Mouse (Mus musculus) forelimb bud, embryonic 11.5 days (tissue): ENCODE measurements around the gene Il1rl2.
A peak's percentile ranks its signal among the peaks of the same experiment; 100 is the strongest.

Experiments
- DNase-seq: peaks from one replicate; pipeline ENCODE4 v3.0.0-alpha.2; 2012; ENCODE audit warnings: low read depth, low spot score

The Il1rl2 gene

GRCm38 (mm10) chr1:40378794-40379193 lies 54.4 kb downstream of the Il1rl2 start:
- peak; percentile 65 for DNase-seq

GRCm38 (mm10) chr1:40380111-40380510 lies 55.7 kb downstream of the Il1rl2 start:
- peak; percentile 51 for DNase-seq

- DNase-seq: no peak
Observed at GRCm38 (mm10) chr1:40380990-40381389, 56.6 kb downstream of the Il1rl2 start.

- no peak for DNase-seq
Observed at GRCm38 (mm10) chr1:40382841-40383240, 58.4 kb downstream of the Il1rl2 start.

- DNase-seq: no peak
Observed at GRCm38 (mm10) chr1:40384931-40385545, 60.6 kb downstream of the Il1rl2 start.

- DNase-seq: no peak
Observed at GRCm38 (mm10) chr1:40391374-40391773, 67.0 kb downstream of the Il1rl2 start.

- no peak for DNase-seq
Observed at GRCm38 (mm10) chr1:40392535-40392934, 68.1 kb downstream of the Il1rl2 start.

- no peak for DNase-seq
Observed at GRCm38 (mm10) chr1:40393214-40393613, 68.8 kb downstream of the Il1rl2 start.

- DNase-seq: no peak
Observed at GRCm38 (mm10) chr1:40399639-40400038, 75.2 kb downstream of the Il1rl2 start.

- no peak for DNase-seq
Observed at GRCm38 (mm10) chr1:40404682-40405081, 80.3 kb downstream of the Il1rl2 start.

GRCm38 (mm10) chr1:40409882-40410281 lies 85.5 kb downstream of the Il1rl2 start:
- DNase-seq: no peak

- DNase-seq: no peak
Observed at GRCm38 (mm10) chr1:40413039-40413438, 88.6 kb downstream of the Il1rl2 start.

GRCm38 (mm10) chr1:40414276-40414675 lies 89.9 kb downstream of the Il1rl2 start:
- DNase-seq: no peak

GRCm38 (mm10) chr1:40414863-40415656 lies 90.7 kb downstream of the Il1rl2 start:
- DNase-seq: no peak

- DNase-seq: no peak
Observed at GRCm38 (mm10) chr1:40417034-40417433, 92.6 kb downstream of the Il1rl2 start.
